1 mouse cellular context compared by ENCODE assay signal in the genomic region with DNA sequence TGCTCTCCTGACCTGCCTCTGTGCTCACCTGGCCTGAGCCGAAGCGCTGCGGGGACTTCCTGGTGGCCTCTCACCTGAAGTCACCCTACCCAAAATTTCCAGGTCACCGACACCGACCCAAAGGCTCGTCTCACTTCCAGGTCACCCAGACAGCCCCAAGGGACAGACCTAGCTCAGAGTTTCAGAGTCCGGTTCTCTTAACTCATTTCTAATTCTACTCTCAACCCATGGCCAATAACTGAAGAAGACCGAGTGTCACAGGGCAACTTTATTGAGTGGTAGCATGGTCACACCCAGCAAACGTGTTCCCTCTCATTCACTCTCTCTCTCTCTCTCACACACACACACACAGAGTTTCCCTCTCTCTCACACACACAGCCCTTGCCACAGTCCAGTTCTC.
TF ChIP-seq lines count a peak whose summit lies in the region.

No protein-coding gene starts in this region.

TF ChIP-seq in ES-E14, 5 proteins besides CTCF, POLR2A, EP300 and RAD21:
- TF ChIP-seq HCFC1 (IDR thresholded peaks at IDR 0.05; ENCODE audit: borderline replicate concordance, insufficient read depth, low read length): no peak
- TF ChIP-seq ZC3H11A (IDR thresholded peaks at IDR 0.05; ENCODE audit: borderline replicate concordance, low read depth, low read length): no peak
- TF ChIP-seq MAFK (IDR thresholded peaks at IDR 0.05; ENCODE audit: insufficient read depth, low read depth, low read length): no peak
- TF ChIP-seq CHD2 (IDR thresholded peaks at IDR 0.05; ENCODE audit: low read depth, low read length): no peak
- no peak for TF ChIP-seq ZNF384 (IDR thresholded peaks at IDR 0.05; ENCODE audit: low read depth, low read length)
